12 mouse cellular contexts compared by ENCODE assay signal in genomic region chr19:4156073-4156579, GRCm38 (mm10). TPM values are rescaled to one million over a fixed set of nuclear protein-coding genes. Genes with fewer than 3 reads are reported as not detected.
DNase-seq lines count a peak whose midpoint lies in the region; ATAC-seq lines count a peak whose summit lies in the region.
"Had no signal": no experiment of that assay in that cellular context is flagged by ENCODE, and none has a peak within 500 bp of the region (broad histone marks: within the 10 kb centered on the region; RNA-seq: fewer than 3 reads in every experiment).

No protein-coding gene starts in this region.

- 75% methylated on average over 20 of the region's 20 CpGs for WGBS in hindbrain, embryonic 10.5 days
- WGBS in hindbrain, embryonic 14.5 days: 66% methylated on average over 20 of the region's 20 CpGs
- 79% methylated on average over 20 of the region's 20 CpGs for WGBS in neural tube, embryonic 11.5 days
- 67% methylated on average over 20 of the region's 20 CpGs for WGBS in neural tube, embryonic 15.5 days

- H3K27me3 ChIP-seq in hindbrain, embryonic 10.5 days (ENCODE audit: insufficient read depth, poor library complexity, severe bottlenecking): no peaks in the 10 kb centered on the region
- H3K27me3 ChIP-seq in hindbrain, embryonic 14.5 days (ENCODE audit: control insufficient read depth, insufficient read depth, low read length): no peaks in the 10 kb centered on the region
- H3K27me3 ChIP-seq in neural tube, embryonic 11.5 days (ENCODE audit: control insufficient read depth, insufficient read depth, low read length): no peaks in the 10 kb centered on the region
- no peaks in the 10 kb centered on the region for H3K27me3 ChIP-seq in neural tube, embryonic 15.5 days (replicated peaks)

- no peak overlapping the region for H3K4me2 ChIP-seq in hindbrain, embryonic 14.5 days (replicated peaks)
- H3K4me2 ChIP-seq in neural tube, embryonic 11.5 days (ENCODE audit: low read depth): no peak overlapping the region
- no peak overlapping the region for H3K4me2 ChIP-seq in neural tube, embryonic 15.5 days

- ATAC-seq in hindbrain, embryonic 14.5 days (ENCODE audit: low FRiP score): no peak
- no peak for ATAC-seq in neural tube, embryonic 11.5 days (ENCODE audit: insufficient read depth, low FRiP score, low TSS enrichment)
- ATAC-seq in neural tube, embryonic 15.5 days (ENCODE audit: low FRiP score): no peak
- ATAC-seq in megakaryocyte-erythroid progenitor cell, adult 5-6 weeks (replicated peaks; ENCODE audit: low FRiP score, low TSS enrichment, poor library complexity, severe bottlenecking): 0 out of 2 replicates have a peak, but pooled peaks have one; percentile 5
- ATAC-seq: intestine, embryonic 16.5 days had no signal

- H3K9ac ChIP-seq in hindbrain, embryonic 14.5 days: no peak overlapping the region
- 0 out of 2 replicates have a peak overlapping the region, but pooled peaks have one; percentile 14 for H3K9ac ChIP-seq in neural tube, embryonic 11.5 days (ENCODE audit: low read length)
- H3K9ac ChIP-seq in neural tube, embryonic 15.5 days (replicated peaks): no peak overlapping the region

- H3K27ac ChIP-seq in hindbrain, embryonic 10.5 days: peak overlapping the region; percentile 76
- no peak overlapping the region for H3K27ac ChIP-seq in hindbrain, embryonic 14.5 days
- no peak overlapping the region for H3K27ac ChIP-seq in neural tube, embryonic 11.5 days (ENCODE audit: low read depth, low read length)
- H3K27ac ChIP-seq in neural tube, embryonic 15.5 days (replicated peaks): no peak overlapping the region

- H3K4me1 ChIP-seq in hindbrain, embryonic 10.5 days (replicated peaks): peaks cover 17% of the 10 kb centered on the region
- no peaks in the 10 kb centered on the region for H3K4me1 ChIP-seq in hindbrain, embryonic 14.5 days (replicated peaks; ENCODE audit: control insufficient read depth, insufficient read depth, low read length)
- H3K4me1 ChIP-seq in neural tube, embryonic 11.5 days (ENCODE audit: control insufficient read depth, insufficient read depth, low read length): no peaks in the 10 kb centered on the region
- H3K4me1 ChIP-seq in neural tube, embryonic 15.5 days: peaks cover under 1% of the 10 kb centered on the region; the same call in 1 of the 2 replicates

- DNase-seq in cerebellum, adult 11 months: peak; percentile 34
- DNase-seq in cerebellum, adult 8-10 months: no peak
- DNase-seq in hindbrain, embryonic 10.5 days (ENCODE audit: low spot score): no peak
- DNase-seq in hindbrain, embryonic 14.5 days (ENCODE audit: low spot score): no peak
- no peak for DNase-seq in neural tube, embryonic 11.5 days (ENCODE audit: low spot score)
- no peak for DNase-seq in gastrocnemius, postnatal 4 days (ENCODE audit: low spot score in 2 of 2)
- DNase-seq: gastrocnemius, postnatal 14 days; layer of hippocampus, postnatal 36 days had no signal

- H3K36me3 ChIP-seq in hindbrain, embryonic 10.5 days: peaks cover 88% of the 10 kb centered on the region
- peaks cover 78% of the 10 kb centered on the region for H3K36me3 ChIP-seq in hindbrain, embryonic 14.5 days (replicated peaks; ENCODE audit: control insufficient read depth, insufficient read depth)
- peaks cover 18% of the 10 kb centered on the region for H3K36me3 ChIP-seq in neural tube, embryonic 11.5 days (ENCODE audit: control insufficient read depth, insufficient read depth, low read length)
- H3K36me3 ChIP-seq in neural tube, embryonic 15.5 days: peaks cover 63% of the 10 kb centered on the region

- no peaks in the 10 kb centered on the region for H3K9me3 ChIP-seq in hindbrain, embryonic 10.5 days
- H3K9me3 ChIP-seq in hindbrain, embryonic 14.5 days (ENCODE audit: control insufficient read depth, low read length): no peaks in the 10 kb centered on the region
- no peaks in the 10 kb centered on the region for H3K9me3 ChIP-seq in neural tube, embryonic 11.5 days (ENCODE audit: control insufficient read depth, low read length)
- no peaks in the 10 kb centered on the region for H3K9me3 ChIP-seq in neural tube, embryonic 15.5 days (replicated peaks)

- no peak overlapping the region for H3K4me3 ChIP-seq in hindbrain, embryonic 10.5 days
- no peak overlapping the region for H3K4me3 ChIP-seq in hindbrain, embryonic 14.5 days (replicated peaks; ENCODE audit: low read length)
- H3K4me3 ChIP-seq in neural tube, embryonic 11.5 days (ENCODE audit: low read depth, low read length): no peak overlapping the region
- no peak overlapping the region for H3K4me3 ChIP-seq in neural tube, embryonic 15.5 days (replicated peaks)

RNA-seq across cellular contexts. Expression of gene Ptprcap, which starts 2.7 kb away (rescaled TPM):
- polyA plus RNA-seq in hindbrain, embryonic 10.5 days (2016; fragmentation: Nextera tagmentation; extraction: Ambion mirVana): 0.51 and 0.76 TPM in 2 replicates
- 0.44 and 0.68 TPM in 2 replicates for polyA plus RNA-seq in hindbrain, embryonic 14.5 days (2014; fragmentation: Nextera tagmentation; extraction: Ambion mirVana)
- polyA plus RNA-seq in neural tube, embryonic 11.5 days (2014; fragmentation: Nextera tagmentation; extraction: Ambion mirVana): 0.92 and 1.8 TPM in 2 replicates
- 1.0 and 52.3 TPM in 2 replicates for polyA plus RNA-seq in neural tube, embryonic 15.5 days (2015; fragmentation: Nextera tagmentation; extraction: Ambion mirVana)
- 53.0 and 63.6 TPM in 2 replicates for total RNA-seq in megakaryocyte-erythroid progenitor cell, adult 5-6 weeks (2014; fragmentation: Nextera tagmentation)
- 104 and 112 TPM in 2 replicates for total RNA-seq in megakaryocyte-erythroid progenitor cell, adult 5-6 weeks (2017)
- total RNA-seq in gastrocnemius, postnatal 4 days (2021): 1 to 10 TPM; 1.9 to 2.2 TPM

RNA-seq across cellular contexts. Expression of gene Rps6kb2, which starts 7.0 kb away (rescaled TPM):
- polyA plus RNA-seq in hindbrain, embryonic 10.5 days (2016; fragmentation: Nextera tagmentation; extraction: Ambion mirVana): 65.4 and 77.0 TPM in 2 replicates
- polyA plus RNA-seq in hindbrain, embryonic 14.5 days (2014; fragmentation: Nextera tagmentation; extraction: Ambion mirVana): 35.8 and 39.7 TPM in 2 replicates
- polyA plus RNA-seq in neural tube, embryonic 11.5 days (2014; fragmentation: Nextera tagmentation; extraction: Ambion mirVana): 52.6 and 52.7 TPM in 2 replicates
- polyA plus RNA-seq in neural tube, embryonic 15.5 days (2015; fragmentation: Nextera tagmentation; extraction: Ambion mirVana): 54.4 and 56.3 TPM in 2 replicates
- total RNA-seq in megakaryocyte-erythroid progenitor cell, adult 5-6 weeks (2014; fragmentation: Nextera tagmentation): 60.4 and 60.9 TPM in 2 replicates
- 14.7 and 39.7 TPM in 2 replicates for total RNA-seq in megakaryocyte-erythroid progenitor cell, adult 5-6 weeks (2017)
- 10 to 100 TPM; 34.7 to 38.0 TPM for total RNA-seq in gastrocnemius, postnatal 4 days (2021)

RNA-seq across cellular contexts. Expression of gene Coro1b, which starts 7.7 kb away (rescaled TPM):
- polyA plus RNA-seq in hindbrain, embryonic 10.5 days (2016; fragmentation: Nextera tagmentation; extraction: Ambion mirVana): 138 and 156 TPM in 2 replicates
- polyA plus RNA-seq in hindbrain, embryonic 14.5 days (2014; fragmentation: Nextera tagmentation; extraction: Ambion mirVana): 102 TPM in 2 replicates
- polyA plus RNA-seq in neural tube, embryonic 11.5 days (2014; fragmentation: Nextera tagmentation; extraction: Ambion mirVana): 128 TPM in 2 replicates
- polyA plus RNA-seq in neural tube, embryonic 15.5 days (2015; fragmentation: Nextera tagmentation; extraction: Ambion mirVana): 102 and 141 TPM in 2 replicates
- total RNA-seq in megakaryocyte-erythroid progenitor cell, adult 5-6 weeks (2014; fragmentation: Nextera tagmentation): 103 and 123 TPM in 2 replicates
- total RNA-seq in megakaryocyte-erythroid progenitor cell, adult 5-6 weeks (2017): 42.8 and 97.1 TPM in 2 replicates
- total RNA-seq in gastrocnemius, postnatal 4 days (2021): 10 to 100 TPM; 73.6 to 74.5 TPM

RNA-seq across cellular contexts. Expression of gene Cabp4, which starts 12.3 kb away (rescaled TPM):
- 0.12 TPM in 1 of 2 replicates, not detected in the other for polyA plus RNA-seq in hindbrain, embryonic 10.5 days (2016; fragmentation: Nextera tagmentation; extraction: Ambion mirVana)
- 0.11 and 0.26 TPM in 2 replicates for polyA plus RNA-seq in hindbrain, embryonic 14.5 days (2014; fragmentation: Nextera tagmentation; extraction: Ambion mirVana)
- polyA plus RNA-seq in neural tube, embryonic 11.5 days (2014; fragmentation: Nextera tagmentation; extraction: Ambion mirVana): 0.11 TPM in 1 of 2 replicates, not detected in the other
- polyA plus RNA-seq in neural tube, embryonic 15.5 days (2015; fragmentation: Nextera tagmentation; extraction: Ambion mirVana): 0.20 and 0.28 TPM in 2 replicates
- 0.39 and 1.5 TPM in 2 replicates for total RNA-seq in megakaryocyte-erythroid progenitor cell, adult 5-6 weeks (2014; fragmentation: Nextera tagmentation)
- not detected in 2 replicates for total RNA-seq in megakaryocyte-erythroid progenitor cell, adult 5-6 weeks (2017)
- total RNA-seq in gastrocnemius, postnatal 4 days (2021): not detected

RNA-seq across cellular contexts. Expression of gene Gpr152, which starts 16.5 kb away (rescaled TPM):
- not detected in 2 replicates for polyA plus RNA-seq in hindbrain, embryonic 10.5 days (2016; fragmentation: Nextera tagmentation; extraction: Ambion mirVana)
- not detected in 2 replicates for polyA plus RNA-seq in hindbrain, embryonic 14.5 days (2014; fragmentation: Nextera tagmentation; extraction: Ambion mirVana)
- polyA plus RNA-seq in neural tube, embryonic 11.5 days (2014; fragmentation: Nextera tagmentation; extraction: Ambion mirVana): not detected in 2 replicates
- polyA plus RNA-seq in neural tube, embryonic 15.5 days (2015; fragmentation: Nextera tagmentation; extraction: Ambion mirVana): not detected in 2 replicates
- total RNA-seq in megakaryocyte-erythroid progenitor cell, adult 5-6 weeks (2014; fragmentation: Nextera tagmentation): not detected in 2 replicates
- not detected in 2 replicates for total RNA-seq in megakaryocyte-erythroid progenitor cell, adult 5-6 weeks (2017)
- not detected for total RNA-seq in gastrocnemius, postnatal 4 days (2021)
- total RNA-seq: gastrocnemius, postnatal 14 days; megakaryocyte, adult 5-6 weeks had no signal
